Mouse (Mus musculus): Measurements from ENCODE around the gene Kmo. TPM values are rescaled to one million over a fixed set of nuclear protein-coding genes. Genes with fewer than 3 reads are reported as not detected.

The Kmo gene
- polyA plus RNA-seq (2012; fragmentation: generic; extraction: Trizol): 0.02 TPM
- long read RNA-seq, experiment 1: 0 reads
- long read RNA-seq, experiment 2: 0 reads

DNA sequence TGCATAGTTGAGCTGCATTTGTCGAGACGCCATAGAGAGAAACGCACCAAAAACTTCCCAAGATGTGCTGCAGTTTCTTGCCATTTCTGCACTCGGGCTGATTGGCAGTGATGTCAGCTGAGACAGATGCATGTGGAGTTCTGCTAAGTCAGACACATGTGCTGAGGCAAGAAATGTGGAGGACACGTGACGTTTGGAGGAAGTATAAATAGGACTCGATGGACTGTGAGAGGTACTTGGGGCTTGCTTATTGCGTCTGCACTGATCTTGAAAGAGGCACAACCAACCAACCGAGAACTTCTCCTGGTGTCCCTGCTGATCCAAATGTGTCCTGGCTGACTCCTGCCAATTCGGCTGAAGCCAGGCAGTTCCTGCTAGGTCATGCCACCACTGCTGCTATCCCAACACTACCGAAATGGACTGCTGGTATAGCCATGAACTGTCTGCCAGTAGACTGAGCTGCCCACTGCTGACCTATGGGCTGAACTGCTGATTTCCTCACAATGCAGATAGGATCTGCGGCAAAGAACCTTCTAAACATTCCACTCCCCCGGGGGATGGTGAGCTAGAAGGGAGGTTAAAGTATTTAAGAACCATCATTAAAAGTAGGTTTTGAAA, at the start of gene Kmo:
Gene Kmo, plus strand, starts transcription at position 568 of the 618 bp plus-strand sequence.
- no peaks in the 10 kb centered on the region for H3K27me3 ChIP-seq (ENCODE audit: control insufficient read depth, insufficient read depth, insufficient read length)
- H3K79me3 ChIP-seq (ENCODE audit: low read depth): peaks cover 24% of the 10 kb centered on the region
- TF ChIP-seq USF1 (IDR thresholded peaks at IDR 0.05; ENCODE audit: low read depth) (no peak), FOSL1 (IDR thresholded peaks at IDR 0.05; ENCODE audit: insufficient read depth, low read length, poor library complexity, severe bottlenecking) (no peak), MYOG (IDR thresholded peaks at IDR 0.05; ENCODE audit: control insufficient read depth, extremely low read depth, insufficient read length) (no peak), MAX (IDR thresholded peaks at IDR 0.05) (no peak), CTCF (IDR thresholded peaks at IDR 0.05; ENCODE audit: control insufficient read depth, insufficient read depth, insufficient read length) (no peak), CEBPB (IDR thresholded peaks at IDR 0.05; ENCODE audit: low read depth) (no peak), MYOD1 (IDR thresholded peaks at IDR 0.05; ENCODE audit: control insufficient read depth, insufficient read length, low read depth) (no peak)
- H3ac ChIP-seq (ENCODE audit: control insufficient read depth, insufficient read length, low read depth): no peak within 1 kb of the TSS
- H3K4me3 ChIP-seq (ENCODE audit: insufficient read depth, poor library complexity, severe bottlenecking): no peak within 1 kb of the TSS
- H3K36me3 ChIP-seq (ENCODE audit: control insufficient read depth, insufficient read depth): peaks cover 39% of the 10 kb centered on the region
- H3K79me2 ChIP-seq (ENCODE audit: control insufficient read depth, insufficient read depth): peaks cover 42% of the 10 kb centered on the region

DNA sequence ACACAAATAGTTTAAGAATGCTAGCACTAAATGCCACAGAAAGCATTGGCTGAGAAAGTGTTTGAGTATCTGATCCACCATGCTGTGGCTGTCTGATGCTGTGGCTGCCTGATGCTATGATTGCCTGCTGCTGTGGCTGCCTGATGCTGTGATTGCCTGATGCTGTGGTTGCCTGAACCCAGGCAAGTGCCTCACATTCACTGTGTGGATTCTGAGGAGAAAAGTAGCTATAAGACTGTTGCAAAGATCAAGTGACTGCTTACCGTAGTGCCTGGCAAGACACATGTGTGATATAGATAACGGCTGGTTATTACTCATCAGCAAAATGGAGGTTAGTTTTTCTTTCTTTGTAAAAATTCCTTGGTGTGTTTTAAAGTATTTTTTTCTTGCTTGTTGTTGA, 46.1 kb upstream of the Kmo start:
- Histone ChIP-seq H3K4me3 (ENCODE audit: insufficient read depth, poor library complexity, severe bottlenecking) (no peak overlapping the region), H3ac (ENCODE audit: control insufficient read depth, insufficient read length, low read depth) (no peak overlapping the region), H3K79me2 (ENCODE audit: control insufficient read depth, insufficient read depth) (no peaks in the 10 kb centered on the region), H3K79me3 (ENCODE audit: low read depth) (no peaks in the 10 kb centered on the region), H3K36me3 (ENCODE audit: control insufficient read depth, insufficient read depth) (no peaks in the 10 kb centered on the region), H3K27me3 (ENCODE audit: control insufficient read depth, insufficient read depth, insufficient read length) (no peaks in the 10 kb centered on the region)
- TF ChIP-seq CTCF (IDR thresholded peaks at IDR 0.05; ENCODE audit: control insufficient read depth, insufficient read depth, insufficient read length) (no peak), MAX (IDR thresholded peaks at IDR 0.05) (no peak), USF1 (IDR thresholded peaks at IDR 0.05; ENCODE audit: low read depth) (no peak), FOSL1 (IDR thresholded peaks at IDR 0.05; ENCODE audit: insufficient read depth, low read length, poor library complexity, severe bottlenecking) (no peak), MYOG (IDR thresholded peaks at IDR 0.05; ENCODE audit: control insufficient read depth, extremely low read depth, insufficient read length) (no peak), CEBPB (IDR thresholded peaks at IDR 0.05; ENCODE audit: low read depth) (no peak), MYOD1 (IDR thresholded peaks at IDR 0.05; ENCODE audit: control insufficient read depth, insufficient read length, low read depth) (no peak)

DNA sequence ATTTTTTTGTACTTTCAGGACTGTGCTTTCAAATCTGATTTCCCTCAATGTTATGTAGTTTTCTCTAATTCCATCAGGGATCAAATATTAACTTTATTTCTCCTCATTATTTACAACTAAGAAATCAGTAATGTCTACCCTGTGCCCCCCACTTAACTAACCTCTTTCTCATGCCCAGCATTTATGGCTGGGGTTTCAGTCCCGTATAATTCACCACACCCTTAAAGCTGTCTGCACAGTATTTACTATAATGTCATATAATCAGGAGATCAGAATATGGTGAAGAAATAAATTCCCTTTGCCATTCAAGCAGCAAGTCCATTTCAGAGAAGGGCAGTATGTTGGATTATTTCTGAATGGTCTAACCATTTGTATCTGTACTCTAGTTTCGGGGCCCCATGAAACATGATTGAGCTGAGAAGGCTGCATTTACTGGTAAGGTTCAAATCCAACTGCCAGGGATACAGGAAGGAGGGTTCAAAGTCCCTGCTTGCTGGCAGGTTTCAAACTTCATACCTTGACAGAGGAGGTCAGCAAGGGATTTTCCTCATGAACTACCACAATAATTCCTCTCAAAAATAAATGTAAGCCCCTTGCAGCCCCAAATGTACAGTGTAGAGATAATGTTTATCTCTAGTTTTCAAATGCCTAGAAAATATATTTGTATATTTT, 41.6 kb upstream of the Kmo start:
- TF ChIP-seq FOSL1 (IDR thresholded peaks at IDR 0.05; ENCODE audit: insufficient read depth, low read length, poor library complexity, severe bottlenecking): no peak
- no peak for TF ChIP-seq MAX (IDR thresholded peaks at IDR 0.05)
- no peak for TF ChIP-seq MYOG (IDR thresholded peaks at IDR 0.05; ENCODE audit: control insufficient read depth, extremely low read depth, insufficient read length)
- TF ChIP-seq USF1 (IDR thresholded peaks at IDR 0.05; ENCODE audit: low read depth): no peak
- no peak for TF ChIP-seq CEBPB (IDR thresholded peaks at IDR 0.05; ENCODE audit: low read depth)
- no peak for TF ChIP-seq MYOD1 (IDR thresholded peaks at IDR 0.05; ENCODE audit: control insufficient read depth, insufficient read length, low read depth)
- no peak for TF ChIP-seq CTCF (IDR thresholded peaks at IDR 0.05; ENCODE audit: control insufficient read depth, insufficient read depth, insufficient read length)
- no peaks in the 10 kb centered on the region for H3K27me3 ChIP-seq (ENCODE audit: control insufficient read depth, insufficient read depth, insufficient read length)
- no peak overlapping the region for H3K4me3 ChIP-seq (ENCODE audit: insufficient read depth, poor library complexity, severe bottlenecking)
- H3K36me3 ChIP-seq (ENCODE audit: control insufficient read depth, insufficient read depth): no peaks in the 10 kb centered on the region
- H3K79me3 ChIP-seq (ENCODE audit: low read depth): no peaks in the 10 kb centered on the region
- no peak overlapping the region for H3ac ChIP-seq (ENCODE audit: control insufficient read depth, insufficient read length, low read depth)
- no peaks in the 10 kb centered on the region for H3K79me2 ChIP-seq (ENCODE audit: control insufficient read depth, insufficient read depth)

DNA sequence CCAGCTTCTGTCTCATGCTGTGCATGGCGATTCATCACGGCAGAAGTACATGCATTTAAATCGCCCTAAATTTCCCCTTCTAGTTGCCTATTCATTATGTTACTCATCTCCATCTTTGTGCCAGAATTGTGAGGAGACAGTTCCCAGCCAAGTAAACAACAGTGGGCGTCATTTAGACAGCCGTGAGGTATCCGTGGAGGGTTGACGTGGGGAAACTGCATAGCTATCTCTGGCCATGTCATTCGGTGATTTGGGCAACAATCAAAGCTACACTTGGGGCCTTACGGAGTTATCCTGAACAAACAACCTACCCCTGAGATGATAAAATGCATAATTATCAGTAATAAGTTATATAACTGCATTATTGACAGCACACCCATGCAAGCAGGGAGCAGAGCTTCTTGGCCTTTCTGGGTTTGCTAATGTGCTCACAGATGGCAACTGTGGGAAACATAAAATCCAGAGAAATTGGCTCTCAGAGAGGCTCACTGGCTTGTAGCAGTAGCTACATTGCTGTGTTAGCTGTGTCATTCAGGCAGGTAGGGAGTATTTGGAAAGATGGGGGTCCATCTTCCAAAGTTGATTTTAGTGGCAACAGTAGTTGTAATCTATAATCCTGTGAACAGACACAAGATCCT, 40.5 kb upstream of the Kmo start:
- Histone ChIP-seq H3K79me3 (ENCODE audit: low read depth) (no peaks in the 10 kb centered on the region), H3K79me2 (ENCODE audit: control insufficient read depth, insufficient read depth) (no peaks in the 10 kb centered on the region), H3K36me3 (ENCODE audit: control insufficient read depth, insufficient read depth) (no peaks in the 10 kb centered on the region), H3K4me3 (ENCODE audit: insufficient read depth, poor library complexity, severe bottlenecking) (no peak overlapping the region), H3K27me3 (ENCODE audit: control insufficient read depth, insufficient read depth, insufficient read length) (no peaks in the 10 kb centered on the region), H3ac (ENCODE audit: control insufficient read depth, insufficient read length, low read depth) (no peak overlapping the region)
- no peak for TF ChIP-seq FOSL1 (IDR thresholded peaks at IDR 0.05; ENCODE audit: insufficient read depth, low read length, poor library complexity, severe bottlenecking)
- TF ChIP-seq CTCF (IDR thresholded peaks at IDR 0.05; ENCODE audit: control insufficient read depth, insufficient read depth, insufficient read length): no peak
- TF ChIP-seq MAX (IDR thresholded peaks at IDR 0.05): no peak
- no peak for TF ChIP-seq MYOG (IDR thresholded peaks at IDR 0.05; ENCODE audit: control insufficient read depth, extremely low read depth, insufficient read length)
- no peak for TF ChIP-seq CEBPB (IDR thresholded peaks at IDR 0.05; ENCODE audit: low read depth)
- TF ChIP-seq USF1 (IDR thresholded peaks at IDR 0.05; ENCODE audit: low read depth): no peak
- no peak for TF ChIP-seq MYOD1 (IDR thresholded peaks at IDR 0.05; ENCODE audit: control insufficient read depth, insufficient read length, low read depth)

DNA sequence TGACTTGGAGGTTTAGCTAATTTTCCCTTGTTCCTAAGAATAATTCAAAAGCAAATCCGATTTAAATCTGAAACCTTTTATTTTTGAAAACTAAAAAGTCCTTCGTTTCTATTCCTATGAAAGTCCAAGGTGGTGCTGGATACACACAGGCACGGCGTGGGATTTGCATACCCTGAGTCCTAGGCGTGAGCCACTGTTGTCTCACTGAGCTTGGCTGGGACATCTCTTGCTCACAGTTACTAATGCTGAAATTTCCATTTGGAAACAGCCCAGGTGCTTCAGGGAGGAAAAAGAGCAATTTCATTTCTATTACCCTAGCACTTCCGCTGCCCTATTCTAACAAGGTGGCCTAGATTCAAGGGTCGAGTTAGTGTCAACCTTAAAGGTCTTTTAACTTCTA, 39.8 kb upstream of the Kmo start:
- TF ChIP-seq FOSL1 (IDR thresholded peaks at IDR 0.05; ENCODE audit: insufficient read depth, low read length, poor library complexity, severe bottlenecking): no peak
- no peak for TF ChIP-seq MYOD1 (IDR thresholded peaks at IDR 0.05; ENCODE audit: control insufficient read depth, insufficient read length, low read depth)
- TF ChIP-seq CTCF (IDR thresholded peaks at IDR 0.05; ENCODE audit: control insufficient read depth, insufficient read depth, insufficient read length): no peak
- no peak for TF ChIP-seq MYOG (IDR thresholded peaks at IDR 0.05; ENCODE audit: control insufficient read depth, extremely low read depth, insufficient read length)
- TF ChIP-seq CEBPB (IDR thresholded peaks at IDR 0.05; ENCODE audit: low read depth): no peak
- no peak for TF ChIP-seq MAX (IDR thresholded peaks at IDR 0.05)
- no peak for TF ChIP-seq USF1 (IDR thresholded peaks at IDR 0.05; ENCODE audit: low read depth)
- H3K36me3 ChIP-seq (ENCODE audit: control insufficient read depth, insufficient read depth): no peaks in the 10 kb centered on the region

More for the DNA sequence above, 39.8 kb upstream of the Kmo start:
- H3K4me3 ChIP-seq (ENCODE audit: insufficient read depth, poor library complexity, severe bottlenecking): no peak overlapping the region
- no peaks in the 10 kb centered on the region for H3K79me2 ChIP-seq (ENCODE audit: control insufficient read depth, insufficient read depth)
- H3ac ChIP-seq (ENCODE audit: control insufficient read depth, insufficient read length, low read depth): no peak overlapping the region
- no peaks in the 10 kb centered on the region for H3K27me3 ChIP-seq (ENCODE audit: control insufficient read depth, insufficient read depth, insufficient read length)
- no peaks in the 10 kb centered on the region for H3K79me3 ChIP-seq (ENCODE audit: low read depth)
